Mouse (Mus musculus): ENCODE measurements around the gene Wnk2.

DNA sequence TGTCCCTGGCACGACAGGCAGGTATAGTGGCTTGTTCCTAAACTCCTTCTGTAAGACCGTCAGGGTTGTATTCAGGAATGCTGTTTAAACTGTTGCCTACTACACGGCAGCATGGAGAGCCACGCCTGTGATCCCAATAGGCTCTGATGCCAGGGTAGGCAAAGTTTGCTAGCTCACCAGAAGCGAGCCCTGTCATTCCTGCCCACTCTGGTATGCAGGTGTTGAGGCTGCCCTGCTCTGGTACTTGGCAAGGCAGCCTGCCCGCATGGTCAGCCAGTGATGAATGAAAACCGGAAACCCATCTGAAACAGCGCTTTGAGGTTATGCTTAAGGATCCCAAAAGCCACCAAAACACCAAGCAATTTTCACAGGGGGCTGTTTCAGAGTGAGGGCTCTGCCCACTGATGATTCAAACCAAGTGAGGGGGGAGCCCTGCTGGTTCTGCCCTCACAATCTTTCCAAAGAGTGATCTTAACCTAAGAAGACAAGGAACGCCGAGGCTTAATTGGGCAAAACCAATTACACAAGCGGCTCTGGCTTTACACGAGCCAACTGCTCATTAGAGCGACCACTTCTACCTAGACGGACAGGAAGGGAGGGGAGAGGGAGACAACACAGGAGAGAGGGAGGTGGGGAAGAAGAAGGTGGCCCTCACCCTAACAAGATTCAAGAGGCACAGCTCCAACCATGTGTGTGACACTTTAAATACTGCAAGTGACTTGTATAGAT, 65.5 kb downstream of the Wnk2 start:
- no peak for TF ChIP-seq CTCF (IDR thresholded peaks at IDR 0.05; ENCODE audit: low read depth, low read length)
- no peak for TF ChIP-seq POLR2A (IDR thresholded peaks at IDR 0.05; ENCODE audit: borderline replicate concordance, low read depth, low read length)

Measured in bone marrow macrophage, adult 2 months (primary cell).